Mouse (Mus musculus) liver, embryonic 15.5 days (tissue): ENCODE measurements around the gene Arnt. TPM values are rescaled to one million over a fixed set of nuclear protein-coding genes. Genes with fewer than 3 reads are reported as not detected.
A peak's percentile ranks its signal among the peaks of the same experiment; 100 is the strongest.

Experiments
- ATAC-seq: fragments of 200-750 bp; cut with Nextera tagmentation; 2 replicates; pipeline ENCODE4 v1.8.0; 2017; ENCODE audit warnings: moderate number of reproducible peaks, mild to moderate bottlenecking, moderate library complexity; ENCODE audit not compliant: insufficient read depth
- H3K27ac ChIP-seq: fragments of 300-500 bp; sonication (generic); replicated peaks from 2 replicates; pipeline ENCODE4 v1.5.1; 2015; ENCODE audit warnings: mild to moderate bottlenecking, inconsistent platforms
- H3K27me3 ChIP-seq: fragments of 300-500 bp; sonication (generic); 2 replicates; pipeline ENCODE4 v1.6.1; 2015; ENCODE audit warnings: mild to moderate bottlenecking, inconsistent platforms
- H3K36me3 ChIP-seq: fragments of 300-500 bp; sonication (generic); replicated peaks from 2 replicates; pipeline ENCODE4 v1.6.1; 2015; ENCODE audit warnings: moderate library complexity, mild to moderate bottlenecking, inconsistent platforms
- H3K4me1 ChIP-seq: fragments of 300-500 bp; sonication (generic); replicated peaks from 2 replicates; pipeline ENCODE4 v1.6.1; 2015; ENCODE audit warnings: inconsistent platforms
- H3K4me2 ChIP-seq: fragments of 300-500 bp; sonication (generic); 2 replicates; pipeline ENCODE4 v1.6.1; 2015; ENCODE audit warnings: moderate library complexity, mild to moderate bottlenecking, inconsistent platforms
- H3K4me3 ChIP-seq: fragments of 300-500 bp; sonication (generic); replicated peaks from 2 replicates; pipeline ENCODE4 v1.5.1; 2015; ENCODE audit warnings: mild to moderate bottlenecking, inconsistent platforms
- H3K9ac ChIP-seq: fragments of 300-500 bp; sonication (generic); 2 replicates; pipeline ENCODE4 v1.6.1; 2015; ENCODE audit warnings: moderate library complexity, mild to moderate bottlenecking, inconsistent platforms
- H3K9me3 ChIP-seq: fragments of 300-500 bp; sonication (generic); replicated peaks from 2 replicates; pipeline ENCODE4 v1.6.1; 2016; ENCODE audit warnings: inconsistent platforms
- WGBS: fragments of 180-500 bp; shearing (Covaris S2); methylation state at CpG from one replicate; pipeline ENCODE4 v1.1.7; 2015; ENCODE audit warnings: mixed read lengths; ENCODE audit not compliant: insufficient replicate concordance; 5-methylcytosine and 5-hydroxymethylcytosine counted together
- polyA plus RNA-seq: library from polyadenylated mRNA; unstranded; fragments of >200 nt; fragmentation: Nextera tagmentation; extraction: Ambion mirVana; gene quantifications from 2 replicates; pipeline ENCODE4 v1.2.1, GENCODE M21; 2015

Gene Arnt
- polyA plus RNA-seq, 1 experiment from 2014 or later: 15.4 TPM

DNA sequence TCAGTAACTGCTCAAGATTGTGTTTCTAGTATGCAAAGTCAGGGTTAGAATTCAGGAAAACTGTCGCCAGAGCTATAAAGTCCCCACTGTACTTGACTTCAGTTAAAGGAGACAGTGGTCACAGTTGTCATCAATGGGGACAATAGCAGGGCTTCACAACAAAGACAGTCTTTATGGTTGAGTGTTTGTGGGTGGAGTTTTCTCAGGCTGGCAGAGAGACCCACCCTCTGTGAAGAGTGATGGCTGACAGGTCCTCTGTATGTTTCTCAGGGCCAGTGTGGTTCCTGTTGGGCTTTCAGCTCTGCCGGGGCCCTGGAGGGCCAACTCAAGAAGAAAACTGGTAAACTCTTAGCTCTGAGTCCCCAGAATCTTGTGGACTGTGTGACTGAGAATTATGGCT lies 68.1 kb downstream of the Arnt start:
- H3K4me1 ChIP-seq: 0 out of 2 replicates have a peak, but pooled peaks cover 3% of the 10 kb centered on the region
- no peak overlapping the region for H3K4me3 ChIP-seq
- H3K9me3 ChIP-seq: no peaks in the 10 kb centered on the region
- H3K4me2 ChIP-seq: no peak overlapping the region
- H3K36me3 ChIP-seq: no peaks in the 10 kb centered on the region
- ATAC-seq: no peak
- H3K27ac ChIP-seq: no peak overlapping the region
- no peak overlapping the region for H3K9ac ChIP-seq
- WGBS: 61% methylated on average over 2 of the region's 2 CpGs
- peaks cover 8% of the 10 kb centered on the region for H3K27me3 ChIP-seq

DNA sequence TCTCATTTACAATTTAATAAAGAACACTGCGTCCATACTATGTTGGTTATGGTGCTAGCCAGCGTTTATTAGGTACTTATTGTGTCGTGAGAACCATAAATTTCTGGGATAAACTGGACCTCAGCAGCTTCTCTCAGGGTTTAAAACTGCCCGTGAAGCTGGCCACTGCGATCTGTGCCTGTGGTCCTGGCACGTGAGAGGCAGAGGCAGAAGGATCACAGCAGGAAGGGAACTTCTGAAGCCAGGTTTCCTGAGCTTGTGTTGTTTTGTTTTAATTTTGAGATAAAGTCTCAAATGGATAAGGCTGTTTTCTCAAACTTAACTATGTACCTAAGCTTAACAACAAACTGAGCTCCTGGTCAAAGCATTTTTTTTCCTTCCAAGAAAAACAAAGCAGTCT lies 75.2 kb downstream of the Arnt start:
- Histone ChIP-seq H3K27me3 (no peaks in the 10 kb centered on the region), H3K4me2 (no peak overlapping the region), H3K36me3 (no peaks in the 10 kb centered on the region), H3K9ac (no peak overlapping the region), H3K9me3 (no peaks in the 10 kb centered on the region), H3K27ac (0 out of 2 replicates have a peak overlapping the region, but pooled peaks have one; percentile 25), H3K4me1 (peaks cover 19% of the 10 kb centered on the region), H3K4me3 (no peak overlapping the region)
- ATAC-seq: no peak
- 54% methylated on average over 6 of the region's 6 CpGs for WGBS

DNA sequence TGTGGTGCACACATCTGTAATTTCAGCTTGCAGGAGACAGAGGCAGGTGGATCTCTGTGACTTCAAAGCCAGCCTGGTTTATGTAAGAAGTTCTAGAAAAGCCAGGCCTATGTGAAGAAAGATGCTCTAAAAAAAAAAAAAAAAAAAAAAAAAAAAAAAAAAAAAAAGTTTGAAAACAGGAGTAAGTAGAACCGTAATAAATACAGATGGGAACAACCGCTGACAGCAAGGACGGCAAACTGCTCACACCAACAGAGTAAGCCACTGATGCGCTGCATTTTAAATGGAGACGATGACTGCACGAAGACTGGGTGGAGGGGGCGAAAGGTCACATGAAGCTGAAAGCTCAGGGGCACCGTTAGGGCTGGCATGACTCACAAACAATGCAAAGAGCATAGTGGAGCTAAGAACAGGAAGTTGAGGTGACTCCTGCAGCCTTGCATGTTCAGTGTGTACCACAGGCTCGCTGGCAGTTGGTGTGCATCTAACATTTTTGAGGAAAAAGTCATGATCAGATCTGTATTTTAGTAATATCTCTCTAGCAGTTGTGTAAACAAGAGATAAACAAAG lies 77.5 kb downstream of the Arnt start:
- ATAC-seq: no peak
- Histone ChIP-seq H3K4me3 (no peak overlapping the region), H3K27ac (0 out of 2 replicates have a peak overlapping the region, but pooled peaks have one; percentile 26), H3K4me1 (peaks cover 40% of the 10 kb centered on the region), H3K36me3 (no peaks in the 10 kb centered on the region), H3K27me3 (no peaks in the 10 kb centered on the region), H3K9me3 (no peaks in the 10 kb centered on the region), H3K9ac (no peak overlapping the region), H3K4me2 (no peak overlapping the region)
- 41% methylated on average over 9 of the region's 9 CpGs for WGBS

DNA sequence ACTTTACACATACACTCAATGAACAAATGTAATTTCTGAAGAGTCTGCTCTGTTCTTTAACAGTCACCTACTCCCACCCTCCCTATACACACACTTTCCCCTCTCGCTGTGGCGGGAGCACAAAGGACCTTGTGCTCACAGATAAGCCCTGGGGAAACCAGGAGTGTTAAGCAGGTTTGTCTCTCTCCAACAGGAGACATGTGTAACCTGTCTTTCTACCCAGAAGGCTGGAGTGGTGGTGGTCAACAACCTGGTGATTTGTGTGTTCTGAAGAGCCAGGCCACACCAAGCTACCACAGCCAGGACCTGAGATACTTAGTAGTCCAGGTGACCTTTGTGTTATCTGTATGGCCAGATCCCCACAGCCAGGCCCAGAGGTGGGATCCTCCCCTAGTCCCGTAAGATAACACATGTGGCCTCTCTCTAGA lies 82.4 kb downstream of the Arnt start:
- H3K27ac ChIP-seq: peak overlapping the region; percentile 96
- H3K9me3 ChIP-seq: no peaks in the 10 kb centered on the region
- H3K36me3 ChIP-seq: no peaks in the 10 kb centered on the region
- WGBS: 25% methylated on average over 3 of the region's 3 CpGs
- H3K4me3 ChIP-seq: peak overlapping the region; percentile 19; the same call in 1 of the 2 replicates
- no peaks in the 10 kb centered on the region for H3K27me3 ChIP-seq
- peak; percentile 82 for ATAC-seq
- peak overlapping the region; percentile 57 for H3K9ac ChIP-seq
- H3K4me1 ChIP-seq: peaks cover 78% of the 10 kb centered on the region
- peak overlapping the region; percentile 70 for H3K4me2 ChIP-seq

DNA sequence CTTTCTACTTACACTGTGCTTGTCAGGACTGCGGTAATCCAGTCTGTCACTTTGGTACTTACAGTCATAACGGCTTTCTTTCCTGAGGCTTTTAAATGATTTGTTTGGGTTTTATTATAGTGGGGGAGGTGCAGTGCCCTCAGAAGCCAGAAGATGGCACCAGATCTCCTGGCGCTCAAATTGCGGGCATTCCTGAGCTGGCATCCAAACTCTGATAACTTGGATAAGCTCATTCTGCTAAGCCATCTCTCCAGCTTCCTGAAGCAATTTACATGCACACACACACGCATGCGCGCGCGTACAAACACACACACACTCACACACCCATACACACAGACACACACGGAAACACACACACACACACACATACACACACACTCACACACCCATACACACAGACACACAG lies 83.3 kb downstream of the Arnt start:
- ATAC-seq: peak; percentile 3; the same call in 1 of the 2 replicates
- WGBS: 14% methylated on average over 10 of the region's 10 CpGs
- Histone ChIP-seq H3K4me2 (peak overlapping the region; percentile 70), H3K36me3 (no peaks in the 10 kb centered on the region), H3K27ac (peak overlapping the region; percentile 96), H3K9me3 (no peaks in the 10 kb centered on the region), H3K4me1 (peaks cover 78% of the 10 kb centered on the region), H3K4me3 (no peak overlapping the region), H3K27me3 (no peaks in the 10 kb centered on the region), H3K9ac (peak overlapping the region; percentile 57; the same call in 1 of the 2 replicates)

DNA sequence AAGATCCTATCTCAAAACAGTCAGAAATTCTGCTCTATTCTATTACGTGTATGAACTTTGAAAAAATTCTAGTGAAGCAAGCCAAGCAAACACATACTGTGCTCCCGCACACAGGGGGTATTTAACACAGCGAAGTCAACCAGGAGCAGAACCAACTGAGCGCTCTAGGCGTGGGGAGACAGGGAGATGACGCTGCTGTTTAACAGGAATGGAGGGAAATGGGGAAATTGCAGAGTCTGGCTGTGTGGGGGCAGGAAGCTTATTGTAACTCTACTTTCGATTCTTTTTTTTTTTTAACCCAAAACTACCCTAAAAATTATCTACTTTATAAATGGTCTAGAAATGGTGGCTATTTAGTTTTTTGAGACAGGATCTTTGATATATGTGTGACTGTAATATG lies 84.7 kb downstream of the Arnt start:
- no peaks in the 10 kb centered on the region for H3K9me3 ChIP-seq
- no peaks in the 10 kb centered on the region for H3K36me3 ChIP-seq
- 25% methylated on average over 7 of the region's 7 CpGs for WGBS
- H3K4me1 ChIP-seq: peaks cover 92% of the 10 kb centered on the region
- no peak overlapping the region for H3K4me3 ChIP-seq
- H3K27ac ChIP-seq: peak overlapping the region; percentile 96
- H3K4me2 ChIP-seq: peak overlapping the region; percentile 62
- peak; percentile 31 for ATAC-seq
- peak overlapping the region; percentile 41 for H3K9ac ChIP-seq
- no peaks in the 10 kb centered on the region for H3K27me3 ChIP-seq

DNA sequence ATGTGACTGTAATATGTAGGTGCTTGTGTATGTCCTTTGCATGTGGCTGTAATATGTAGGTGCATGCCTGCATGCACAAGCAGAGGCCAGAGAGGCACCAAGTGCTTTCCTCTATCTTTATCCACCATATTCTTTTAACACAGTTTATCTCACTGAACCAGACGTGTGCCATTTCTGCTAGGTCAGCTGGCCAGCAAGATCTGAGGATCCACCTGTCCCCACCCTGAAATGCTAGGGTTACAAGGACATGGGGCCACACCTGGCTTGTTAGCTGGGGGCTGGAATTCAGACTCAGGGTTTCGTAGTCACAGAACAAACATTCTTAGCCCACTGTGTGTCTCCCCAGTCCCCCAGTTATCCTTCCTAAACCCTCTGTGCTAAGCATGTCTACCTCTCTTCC lies 85.1 kb downstream of the Arnt start:
- no peaks in the 10 kb centered on the region for H3K9me3 ChIP-seq
- 18% methylated on average over 2 of the region's 2 CpGs for WGBS
- peak overlapping the region; percentile 62 for H3K4me2 ChIP-seq
- peak overlapping the region; percentile 56 for H3K9ac ChIP-seq
- peak overlapping the region; percentile 96 for H3K27ac ChIP-seq
- peak; percentile 86 for ATAC-seq
- H3K4me1 ChIP-seq: peaks cover 94% of the 10 kb centered on the region
- peak overlapping the region; percentile 17; the same call in 1 of the 2 replicates for H3K4me3 ChIP-seq
- no peaks in the 10 kb centered on the region for H3K27me3 ChIP-seq
- H3K36me3 ChIP-seq: no peaks in the 10 kb centered on the region

DNA sequence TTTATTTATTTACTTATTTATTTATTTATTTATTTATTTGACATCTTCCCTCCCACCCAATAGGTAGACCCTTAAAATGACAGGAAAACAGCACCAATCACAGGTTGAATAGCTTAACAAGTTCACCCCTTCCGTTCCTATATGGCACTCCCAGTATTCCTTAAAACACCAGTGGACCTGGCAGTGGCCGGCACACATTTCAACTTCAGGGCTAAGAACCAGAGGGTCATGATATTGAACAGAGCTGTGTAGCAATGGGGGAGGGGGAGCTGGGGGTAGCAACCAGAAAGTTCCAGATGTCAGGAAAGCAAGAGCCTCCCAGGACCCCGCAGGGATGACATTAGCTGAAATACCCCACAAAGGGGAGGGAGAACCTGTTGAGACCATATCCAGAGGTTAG lies 85.9 kb downstream of the Arnt start:
- no peaks in the 10 kb centered on the region for H3K36me3 ChIP-seq
- no peak overlapping the region for H3K4me3 ChIP-seq
- H3K9ac ChIP-seq: peak overlapping the region; percentile 42; the same call in 1 of the 2 replicates
- H3K4me2 ChIP-seq: peak overlapping the region; percentile 18; the same call in 1 of the 2 replicates
- H3K9me3 ChIP-seq: no peaks in the 10 kb centered on the region
- no peak for ATAC-seq
- peaks cover 90% of the 10 kb centered on the region for H3K4me1 ChIP-seq
- WGBS: 67% methylated on average over 3 of the region's 3 CpGs
- H3K27ac ChIP-seq: peak overlapping the region; percentile 88
- H3K27me3 ChIP-seq: no peaks in the 10 kb centered on the region

DNA sequence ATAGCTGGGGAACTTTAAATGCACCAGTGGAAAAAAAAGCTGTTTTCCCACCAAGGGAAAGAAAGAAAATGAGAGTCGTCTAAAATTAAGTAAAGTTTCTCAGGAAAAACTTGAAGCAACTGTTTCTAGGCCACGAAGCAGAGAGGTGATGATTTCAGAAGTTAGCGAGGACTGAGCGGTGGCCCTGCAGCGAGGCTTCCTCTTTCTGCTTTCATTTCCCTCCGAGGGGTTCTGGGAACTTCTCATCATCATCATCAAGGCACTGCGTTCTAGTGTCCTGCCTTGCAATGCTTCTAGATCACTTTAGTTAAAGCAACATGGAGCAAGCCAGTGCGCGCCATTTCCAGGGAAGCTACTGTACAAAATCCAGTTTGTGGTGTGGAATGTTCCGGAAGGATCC lies 87.0 kb downstream of the Arnt start:
- H3K36me3 ChIP-seq: no peaks in the 10 kb centered on the region
- peak overlapping the region; percentile 88 for H3K27ac ChIP-seq
- no peak overlapping the region; the same call in 1 of the 2 replicates for H3K4me2 ChIP-seq
- WGBS: 45% methylated on average over 10 of the region's 10 CpGs
- peaks cover 85% of the 10 kb centered on the region for H3K4me1 ChIP-seq
- H3K4me3 ChIP-seq: no peak overlapping the region
- no peak for ATAC-seq
- no peaks in the 10 kb centered on the region for H3K9me3 ChIP-seq
- no peak overlapping the region for H3K9ac ChIP-seq
- H3K27me3 ChIP-seq: no peaks in the 10 kb centered on the region

DNA sequence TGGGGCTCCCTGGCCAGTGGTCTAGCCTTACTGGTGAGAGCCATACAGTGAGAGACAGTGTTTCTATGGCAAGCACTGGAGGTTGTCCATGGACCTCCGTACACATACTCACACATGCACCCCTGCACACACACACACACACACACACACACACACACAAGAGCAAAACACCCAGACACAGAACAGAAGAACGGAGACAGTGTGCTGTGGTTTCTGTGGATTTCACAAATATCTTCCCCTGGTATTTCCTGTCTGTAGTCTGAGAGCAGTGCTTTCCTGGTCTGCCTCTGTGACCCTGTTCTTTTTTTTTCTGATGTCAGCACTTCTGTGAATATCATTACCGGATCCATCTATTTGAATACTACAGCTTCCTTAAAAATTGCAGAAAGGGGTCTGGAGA lies 89.5 kb downstream of the Arnt start:
- H3K9ac ChIP-seq: no peak overlapping the region
- no peaks in the 10 kb centered on the region for H3K36me3 ChIP-seq
- H3K4me1 ChIP-seq: peaks cover 68% of the 10 kb centered on the region
- H3K9me3 ChIP-seq: no peaks in the 10 kb centered on the region
- H3K27me3 ChIP-seq: peaks cover 4% of the 10 kb centered on the region; the same call in 1 of the 2 replicates
- no peak for ATAC-seq
- H3K4me3 ChIP-seq: no peak overlapping the region
- H3K27ac ChIP-seq: peak overlapping the region; percentile 65
- H3K4me2 ChIP-seq: no peak overlapping the region
- WGBS: 27% methylated on average over 3 of the region's 3 CpGs

DNA sequence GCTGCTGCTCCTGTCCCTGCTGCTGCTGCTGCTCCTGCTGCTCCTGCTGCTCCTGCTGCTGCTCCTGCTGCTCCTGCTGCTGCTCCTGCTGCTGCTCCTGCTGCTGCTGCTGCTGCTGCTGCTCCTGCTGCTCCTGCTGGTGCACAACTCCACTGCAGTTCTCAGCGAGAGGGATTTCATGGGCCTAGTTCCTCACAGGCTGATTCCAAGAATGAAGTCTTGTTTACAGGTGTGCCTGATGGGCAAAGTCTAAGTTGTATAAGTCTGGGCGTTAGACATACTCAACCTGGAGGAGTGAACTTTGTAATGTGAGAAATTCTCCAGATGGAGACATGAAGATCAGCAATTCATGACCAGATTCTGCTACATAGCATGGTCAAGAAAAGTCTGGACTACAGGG lies 90.5 kb downstream of the Arnt start:
- Histone ChIP-seq H3K27ac (no peak overlapping the region; the same call in 1 of the 2 replicates), H3K9ac (no peak overlapping the region), H3K4me1 (peaks cover 58% of the 10 kb centered on the region), H3K27me3 (peaks cover 4% of the 10 kb centered on the region; the same call in 1 of the 2 replicates), H3K4me2 (no peak overlapping the region), H3K36me3 (no peaks in the 10 kb centered on the region), H3K4me3 (no peak overlapping the region), H3K9me3 (no peaks in the 10 kb centered on the region)
- WGBS: 63% methylated on average over 2 of the region's 2 CpGs
- ATAC-seq: no peak

DNA sequence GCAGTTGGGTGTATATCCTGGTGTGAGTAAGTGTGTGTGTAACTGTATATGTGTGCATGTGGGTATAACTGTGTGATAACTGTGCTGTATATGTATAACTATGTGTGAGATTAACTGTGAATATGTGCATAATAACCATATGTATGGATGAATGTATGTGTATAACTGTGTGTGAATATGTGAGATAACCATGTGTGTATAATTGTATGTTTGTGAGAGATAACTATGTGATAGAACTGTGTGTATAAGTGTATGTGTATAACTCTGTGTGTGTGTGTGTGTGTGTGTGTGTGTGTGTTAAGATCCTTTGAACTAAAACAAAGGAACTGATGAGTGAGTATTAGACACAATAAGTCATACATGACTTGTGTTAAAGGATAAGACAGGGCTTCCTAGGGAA lies 91.9 kb downstream of the Arnt start:
- H3K27me3 ChIP-seq: peaks cover 4% of the 10 kb centered on the region; the same call in 1 of the 2 replicates
- H3K9me3 ChIP-seq: no peaks in the 10 kb centered on the region
- H3K9ac ChIP-seq: no peak overlapping the region
- H3K36me3 ChIP-seq: no peaks in the 10 kb centered on the region
- ATAC-seq: peak; percentile 31
- peaks cover 45% of the 10 kb centered on the region for H3K4me1 ChIP-seq
- 0 out of 2 replicates have a peak overlapping the region, but pooled peaks have one; percentile 7 for H3K27ac ChIP-seq
- H3K4me3 ChIP-seq: no peak overlapping the region
- H3K4me2 ChIP-seq: no peak overlapping the region
